Mouse (Mus musculus): Measurements from ENCODE around the gene Tomm40.

GRCm38 (mm10) chr7:19718297-19718952 lies 3.2 kb upstream of the Tomm40 start:
- TF ChIP-seq CTCF (IDR thresholded peaks at IDR 0.05; ENCODE audit: borderline replicate concordance, control insufficient read depth, extremely low read depth, insufficient read depth, low read length, poor library complexity) (no peak), POLR2A (IDR thresholded peaks at IDR 0.05; ENCODE audit: control insufficient read depth, extremely low read depth, insufficient read depth, low read length, poor library complexity) (no peak)

Measured in thymus, adult 2 months (tissue).